Mouse (Mus musculus) right cerebral cortex, postnatal 36 days (tissue): ENCODE data around the gene Pcna.
"Not testable (repeated sequence)": the region's sequence is repeated elsewhere in the genome, so short reads cannot be mapped to it uniquely, and the experiment has no call there.

ENCODE experiments used
- DNase-seq, 2 experiments: peaks; one replicate each; pipeline ENCODE4 v3.0.0; 2022; ENCODE audit warnings: low spot score in 2 of 2, mixed read lengths in 1 of 2

Gene Pcna

DNA sequence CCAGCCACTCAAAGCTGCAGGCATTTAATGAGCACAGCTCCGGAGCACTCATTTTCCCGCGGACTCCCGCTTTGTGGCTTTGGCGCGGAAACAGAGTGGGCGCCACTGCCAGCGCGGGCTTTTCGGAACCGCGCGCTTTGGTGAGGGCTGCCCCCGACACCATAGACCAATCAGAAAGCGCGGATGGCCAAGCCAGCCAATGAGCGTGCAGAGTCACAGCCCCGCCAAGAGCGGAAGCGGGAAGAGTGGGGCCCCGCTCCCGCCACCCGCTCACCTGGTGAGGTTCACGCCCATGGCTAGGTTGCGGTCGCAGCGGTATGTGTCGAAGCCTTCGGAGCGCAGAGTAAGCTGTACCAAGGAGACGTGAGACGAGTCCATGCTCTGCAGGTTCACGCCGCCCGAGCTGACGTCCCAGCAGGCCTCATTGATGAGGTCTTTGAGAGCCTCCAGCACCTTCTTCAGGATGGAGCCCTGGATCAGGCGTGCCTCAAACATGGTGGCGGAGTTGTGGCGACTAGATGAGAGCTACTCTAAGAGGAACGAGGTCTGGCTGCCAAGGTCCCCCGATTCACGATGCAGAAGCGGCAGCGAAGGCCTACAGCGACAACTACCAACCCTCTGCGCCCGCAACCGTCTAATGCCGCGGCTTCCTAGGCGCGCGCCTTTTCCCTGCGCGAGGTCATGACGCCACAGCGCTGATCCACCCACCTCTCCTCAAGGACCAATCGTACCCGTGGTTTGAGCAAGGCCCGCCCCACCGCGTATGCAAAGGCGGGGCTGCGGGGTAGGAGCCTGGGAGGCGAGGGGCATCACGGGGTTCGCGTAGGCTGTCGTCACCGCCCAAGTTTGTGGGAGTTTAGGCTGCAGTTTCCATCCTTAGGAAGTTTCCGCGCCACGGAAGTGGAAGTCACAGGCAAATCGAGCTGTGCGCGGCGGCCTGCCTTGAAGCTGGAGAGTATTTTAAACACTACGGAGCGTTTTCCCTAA is at the start of gene Pcna:
Pcna (minus strand) TSS at position 773 of the 987 bp plus-strand sequence.
- peak; percentile 95 to 97 for DNase-seq

- DNase-seq, result no peak
These were observed 48.3 kb upstream of the Pcna start for GRCm38 (mm10) chr2:132301436-132301835.

DNA sequence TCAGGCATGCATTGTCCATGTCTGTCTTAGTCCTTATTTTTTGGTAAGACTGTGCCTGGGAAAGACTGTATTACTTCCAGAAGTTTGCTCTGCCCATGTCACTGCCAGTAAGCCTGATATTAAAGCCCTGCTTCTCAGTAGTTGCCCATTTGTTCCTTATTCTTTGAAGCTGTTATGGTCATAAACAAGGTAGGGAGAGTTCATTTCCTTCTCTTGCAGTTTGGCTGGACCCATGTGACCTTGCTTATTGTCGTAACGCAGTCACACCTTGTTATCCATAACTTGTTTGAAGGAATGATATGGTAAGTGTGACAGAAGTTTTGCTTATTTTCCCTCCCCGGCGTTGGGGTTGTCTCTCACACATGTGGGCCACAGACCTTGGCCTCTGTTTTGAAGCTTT is 45.1 kb upstream of the Pcna start:
- no peak for DNase-seq

GRCm38 (mm10) chr2:132293694-132294450 is 40.8 kb upstream of the Pcna start:
- no peak for DNase-seq

DNA sequence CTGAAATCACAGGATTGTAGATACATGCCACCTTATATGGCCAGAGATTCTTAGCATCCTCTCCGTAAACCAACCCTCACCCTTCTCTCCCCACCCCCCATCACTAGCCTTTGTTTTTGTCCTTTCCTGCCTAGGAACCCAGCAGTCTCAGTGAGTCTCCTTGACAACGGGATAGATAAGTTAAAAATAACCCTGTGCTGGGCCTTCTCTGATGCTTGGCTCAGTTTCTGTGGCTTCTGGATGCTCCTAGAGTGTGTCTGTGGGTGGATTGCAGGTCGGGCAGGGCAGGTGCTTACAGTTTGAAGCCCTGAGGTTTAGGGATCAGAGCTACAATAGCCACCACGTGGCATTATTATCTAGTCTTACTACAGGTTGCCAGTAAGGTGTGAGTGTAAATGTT is 39.0 kb upstream of the Pcna start:
- DNase-seq, result peak; percentile 43 to 44

DNA sequence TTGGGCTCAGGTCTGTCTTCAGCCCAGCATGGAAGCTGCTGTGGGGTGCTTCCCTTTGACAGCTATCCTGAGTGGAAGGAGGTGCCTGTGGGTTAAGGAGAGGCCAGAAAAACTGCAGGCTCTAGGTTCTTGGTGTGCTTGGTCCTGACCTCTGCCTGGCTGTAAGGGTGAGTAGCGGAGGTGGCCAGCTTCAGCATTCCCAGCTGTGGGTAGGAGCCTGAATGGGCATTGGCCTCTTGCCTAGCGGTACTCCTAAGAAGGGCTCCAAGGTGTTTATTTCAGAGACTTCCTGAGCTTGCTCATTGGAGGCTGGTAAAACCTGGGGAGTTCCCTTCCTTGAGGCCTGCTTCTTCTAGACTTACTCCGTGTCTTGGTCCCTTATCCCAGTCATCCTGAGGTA is 38.2 kb upstream of the Pcna start:
- no peak for DNase-seq

- no peak for DNase-seq
These were observed 37.7 kb upstream of the Pcna start for GRCm38 (mm10) chr2:132290808-132291207.

- DNase-seq, result not testable (repeated sequence)
These were observed 36.1 kb upstream of the Pcna start for GRCm38 (mm10) chr2:132289213-132289612.

DNA sequence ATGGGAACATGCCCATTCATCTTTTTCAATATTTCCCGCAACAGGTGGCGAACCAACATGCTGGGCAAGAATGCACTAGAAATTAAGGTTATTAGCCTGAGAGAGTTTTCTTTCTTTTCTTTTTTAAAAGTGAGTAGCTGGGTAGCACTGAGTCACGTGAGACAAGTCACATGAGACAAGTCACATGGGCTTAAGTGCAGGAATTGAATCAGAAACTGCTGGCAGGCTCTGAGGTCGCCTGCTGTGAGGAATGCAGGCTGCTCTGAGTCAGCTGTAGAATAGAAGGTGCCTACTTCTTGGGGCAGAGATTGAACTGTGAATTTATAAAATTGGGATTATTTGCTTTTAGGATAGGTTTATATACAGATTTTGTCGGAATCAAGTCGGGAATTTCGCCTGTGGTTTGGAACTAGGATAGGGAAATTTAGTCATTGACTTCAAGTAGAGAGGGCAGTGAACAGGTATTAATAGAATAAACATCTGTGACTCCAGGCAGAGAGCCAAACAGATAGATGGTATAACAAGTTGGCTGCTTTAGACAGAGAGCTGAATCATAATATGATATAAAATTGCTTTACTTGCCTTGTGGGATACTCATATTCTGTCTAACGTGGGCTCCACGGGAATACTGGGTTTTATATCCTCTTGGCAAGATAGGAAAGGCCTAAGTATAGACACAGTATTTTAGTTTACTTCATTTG is 33.4 kb upstream of the Pcna start:
- DNase-seq, result no peak

- DNase-seq, result not testable (repeated sequence)
These were observed 32.6 kb upstream of the Pcna start for GRCm38 (mm10) chr2:132285722-132286121.

DNA sequence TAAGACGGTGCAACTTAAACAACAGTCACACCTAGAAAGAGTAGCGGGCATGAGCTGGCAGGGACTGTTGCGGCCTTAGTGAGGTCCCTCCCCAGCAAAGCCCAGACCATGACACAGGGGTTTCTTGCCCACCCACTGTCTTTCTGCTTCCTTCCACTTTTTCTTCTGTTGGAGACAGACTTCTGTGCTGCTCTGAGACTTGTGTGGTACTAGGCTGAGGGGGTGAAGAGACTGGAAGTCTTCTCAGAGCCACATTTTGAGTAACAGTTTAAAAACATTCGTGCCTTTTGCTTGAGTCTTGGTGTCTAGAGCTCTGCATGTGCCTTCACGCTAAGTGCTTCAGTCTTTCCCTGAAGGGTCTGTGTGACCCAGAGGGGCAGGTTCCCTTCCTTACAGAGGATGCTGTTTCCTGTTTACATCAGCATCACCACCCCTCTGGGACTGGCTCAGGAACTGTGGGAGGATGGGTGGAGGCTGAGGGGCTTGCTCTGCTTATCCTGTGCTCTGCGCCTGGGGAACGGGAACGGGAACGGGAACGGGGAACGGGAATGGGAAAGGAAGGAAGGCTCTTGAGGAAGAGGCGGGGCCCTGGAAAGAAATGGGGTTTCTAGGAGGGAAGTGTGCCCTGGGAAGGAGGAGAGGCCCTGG is 31.5 kb upstream of the Pcna start:
- no peak for DNase-seq

GRCm38 (mm10) chr2:132283236-132284070 is 30.3 kb upstream of the Pcna start:
- DNase-seq, result no peak

GRCm38 (mm10) chr2:132282453-132283174 is 29.5 kb upstream of the Pcna start:
- no peak for DNase-seq

- DNase-seq, result no peak
These were observed 28.7 kb upstream of the Pcna start for GRCm38 (mm10) chr2:132281560-132282452.

DNA sequence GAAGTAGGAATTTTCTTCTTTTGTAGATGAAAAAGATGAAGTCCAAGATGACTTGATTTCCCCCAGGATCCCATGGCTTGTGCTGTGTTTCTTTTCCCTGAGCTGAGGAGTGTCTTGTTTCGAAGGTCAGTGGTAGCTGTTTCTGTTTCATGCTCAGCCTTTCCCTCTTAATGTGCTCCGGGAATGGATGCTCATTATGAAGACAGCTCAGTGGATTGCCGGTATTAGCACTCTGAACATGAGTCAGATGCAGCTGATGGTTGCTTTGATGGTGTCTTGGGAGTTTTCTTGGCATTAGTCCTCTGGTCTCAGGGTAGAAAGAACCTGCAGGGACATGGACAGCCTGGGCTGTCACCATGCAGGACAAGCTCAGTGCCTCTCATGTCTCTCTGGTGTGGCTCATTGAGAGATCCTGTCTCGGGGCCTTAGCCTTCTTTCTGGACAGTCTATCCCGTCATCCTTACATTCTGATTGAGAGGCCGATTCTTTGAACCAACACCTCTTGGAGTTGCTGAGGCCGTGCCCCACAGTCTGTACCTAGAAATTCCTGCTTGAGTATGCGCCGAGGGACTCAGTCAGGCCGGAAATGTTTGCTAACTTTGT is 27.5 kb upstream of the Pcna start:
- DNase-seq, result no peak

- DNase-seq, result no peak
These were observed 26.9 kb upstream of the Pcna start for GRCm38 (mm10) chr2:132279978-132280377.

- DNase-seq, result no peak
These were observed 26.3 kb upstream of the Pcna start for GRCm38 (mm10) chr2:132279336-132279882.

DNA sequence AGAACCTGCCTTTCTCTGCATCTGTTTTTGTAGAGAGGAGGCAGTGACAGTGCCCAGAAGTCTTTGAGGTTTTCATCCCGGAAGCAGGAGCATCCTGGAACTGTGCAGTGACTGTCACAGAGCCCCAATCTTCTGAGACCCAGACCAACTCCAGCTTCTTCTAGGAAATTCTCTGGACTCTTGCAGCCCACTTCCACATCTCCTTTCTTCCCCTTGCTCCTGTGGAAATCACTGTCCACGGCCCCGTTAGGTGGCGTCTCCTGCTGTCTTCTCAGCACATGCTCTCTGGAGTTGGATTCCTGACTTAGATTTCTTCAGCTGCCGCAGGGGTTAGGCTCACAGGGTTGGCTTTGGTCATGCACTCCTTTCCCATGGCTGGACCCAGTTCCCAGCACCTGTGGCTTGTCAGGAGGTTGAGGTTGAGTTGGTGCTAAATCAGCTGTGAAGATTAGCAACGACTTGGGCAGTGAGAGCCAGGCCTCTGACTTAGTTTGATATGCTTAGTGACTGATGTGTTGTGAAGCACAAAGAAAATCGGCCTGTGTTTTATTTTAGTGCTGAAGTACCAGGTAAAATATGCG is 25.2 kb upstream of the Pcna start:
- DNase-seq, result no peak
